Comparison of ENCODE assay signal across 11 mouse cellular contexts in genomic region chr7:122575056-122575455, GRCm38 (mm10).
"Had no signal": no experiment of that assay in that cellular context is flagged by ENCODE, and none has a peak within 500 bp of the region (broad histone marks: within the 10 kb centered on the region; RNA-seq: fewer than 3 reads in every experiment).

No protein-coding gene starts in this region.

- H3K27ac ChIP-seq: limb, embryonic 15.5 days; liver, embryonic 12.5 days; midbrain, embryonic 13.5 days; neural tube, embryonic 15.5 days had no signal

- H3K9me3 ChIP-seq: limb, embryonic 15.5 days; liver, embryonic 12.5 days; midbrain, embryonic 13.5 days; neural tube, embryonic 15.5 days had no signal

- H3K27me3 ChIP-seq: limb, embryonic 15.5 days; liver, embryonic 12.5 days; midbrain, embryonic 13.5 days; neural tube, embryonic 15.5 days had no signal

- DNase-seq: kidney, adult 2 months; kidney, postnatal 25 days; right cerebral cortex, postnatal 4 days; spleen, adult 18-20 months; thymus, adult 18-20 months; thymus, postnatal 25 days had no signal

- H3K4me3 ChIP-seq: limb, embryonic 15.5 days; liver, embryonic 12.5 days; midbrain, embryonic 13.5 days; myocyte; neural tube, embryonic 15.5 days had no signal

- ATAC-seq: liver, embryonic 12.5 days; midbrain, embryonic 13.5 days had no signal

- H3K4me1 ChIP-seq: limb, embryonic 15.5 days; liver, embryonic 12.5 days; neural tube, embryonic 15.5 days had no signal

- H3K4me2 ChIP-seq: limb, embryonic 15.5 days; liver, embryonic 12.5 days; midbrain, embryonic 13.5 days; neural tube, embryonic 15.5 days had no signal

- H3K36me3 ChIP-seq: limb, embryonic 15.5 days; liver, embryonic 12.5 days; midbrain, embryonic 13.5 days; neural tube, embryonic 15.5 days had no signal

- H3K9ac ChIP-seq: limb, embryonic 15.5 days; liver, embryonic 12.5 days; midbrain, embryonic 13.5 days; neural tube, embryonic 15.5 days had no signal
